Mouse (Mus musculus) layer of hippocampus, postnatal 14 days (tissue): Measurements from ENCODE around the gene Gm16253. TPM values are rescaled to one million over a fixed set of nuclear protein-coding genes. Genes with fewer than 3 reads are reported as not detected.
A peak's percentile ranks its signal among the peaks of the same experiment; 100 is the strongest.

Experiments
- DNase-seq, 2 experiments: peaks; one replicate each; pipeline ENCODE4 v3.0.0; 2021 to 2022; ENCODE audit warnings: low spot score in 2 of 2, mixed read lengths in 1 of 2
- total RNA-seq, 2 experiments: library from RNA; stranded (reverse); gene quantifications; 2 replicates each; pipeline ENCODE4 v1.2.3; 2021

The Gm16253 gene
- total RNA-seq, 2 experiments from 2014 or later = not detected

DNA sequence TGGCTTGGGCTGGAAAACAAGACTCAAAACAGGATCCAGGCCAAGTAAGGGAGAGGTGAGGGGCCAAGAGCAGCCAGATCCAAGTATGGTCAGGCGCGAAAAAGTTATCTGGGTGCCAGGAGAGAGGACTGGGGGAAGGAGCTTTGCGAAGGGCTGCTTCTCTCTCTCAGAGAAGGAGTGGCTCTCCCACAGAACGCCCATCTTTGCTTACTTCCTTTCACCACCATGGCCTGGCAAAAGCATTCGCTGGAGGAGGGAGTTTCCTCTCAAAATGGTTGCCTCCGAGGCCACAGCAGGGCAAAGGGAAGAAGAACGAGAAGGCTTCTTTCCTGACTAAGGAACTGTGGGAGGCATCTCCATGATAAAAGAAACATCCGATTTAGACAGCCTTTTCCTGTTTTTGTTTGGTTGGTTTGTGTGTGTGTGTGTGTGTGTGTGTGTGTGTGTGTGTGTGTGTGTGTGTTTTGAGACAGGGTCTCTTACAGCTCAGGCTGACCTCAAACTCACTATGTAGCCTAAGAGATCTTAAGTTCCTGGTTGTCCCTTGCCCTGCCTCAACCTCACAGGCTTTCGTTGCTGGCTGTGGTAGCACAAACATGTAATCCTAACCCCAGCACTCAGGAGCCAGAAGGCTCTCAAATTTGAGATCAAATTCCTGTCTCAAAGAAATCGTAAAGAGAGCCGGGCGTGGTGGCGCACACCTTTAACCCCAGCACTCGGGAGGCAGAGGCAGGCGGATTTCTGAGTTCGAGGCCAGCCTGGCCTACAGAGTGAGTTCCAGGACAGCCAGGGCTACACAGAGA lies 4.7 kb upstream of the Gm16253 start:
- no peak for DNase-seq

DNA sequence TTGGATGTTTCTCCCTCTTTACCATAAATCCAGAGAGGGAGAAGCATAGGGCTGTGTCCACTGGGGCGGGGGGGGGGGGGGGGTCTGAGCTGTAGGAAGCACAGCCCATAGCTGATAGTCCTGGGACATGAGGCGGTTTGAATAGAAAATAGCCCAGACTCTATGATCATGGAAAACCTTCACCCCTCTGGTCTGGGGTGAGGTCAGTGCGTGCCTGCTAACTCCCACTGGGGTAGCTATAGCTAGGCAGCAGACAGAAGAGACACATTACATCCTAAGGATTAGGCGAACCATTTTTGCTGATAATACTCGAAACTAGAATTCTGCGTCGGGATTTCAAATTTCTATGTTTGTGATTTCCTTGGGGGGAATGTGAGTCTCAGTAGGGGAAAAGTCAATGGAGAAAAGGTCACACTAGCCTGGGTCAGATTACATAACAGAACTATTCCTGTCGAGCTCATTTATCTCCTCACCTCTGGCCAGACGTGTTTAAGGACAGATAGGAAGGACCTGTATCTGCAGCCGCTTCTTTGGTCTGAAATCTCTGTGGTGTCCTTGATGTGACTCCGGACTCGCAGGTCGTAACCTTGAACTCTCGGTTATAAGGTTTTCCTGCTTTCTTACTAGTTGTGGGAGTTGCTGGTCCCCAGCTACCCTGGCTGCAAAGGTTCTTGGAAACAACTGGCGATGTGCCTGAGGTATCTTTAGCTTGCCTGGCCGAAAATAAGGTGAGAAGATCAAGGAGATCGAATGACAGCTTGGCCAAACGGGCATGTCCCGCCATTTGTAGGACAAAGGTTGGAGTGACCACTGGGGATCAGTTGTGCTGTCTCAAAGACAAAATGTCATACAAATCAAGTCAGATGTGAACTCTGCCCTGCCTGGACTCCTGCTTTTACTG lies 2.9 kb upstream of the Gm16253 start:
- no peak for DNase-seq

DNA sequence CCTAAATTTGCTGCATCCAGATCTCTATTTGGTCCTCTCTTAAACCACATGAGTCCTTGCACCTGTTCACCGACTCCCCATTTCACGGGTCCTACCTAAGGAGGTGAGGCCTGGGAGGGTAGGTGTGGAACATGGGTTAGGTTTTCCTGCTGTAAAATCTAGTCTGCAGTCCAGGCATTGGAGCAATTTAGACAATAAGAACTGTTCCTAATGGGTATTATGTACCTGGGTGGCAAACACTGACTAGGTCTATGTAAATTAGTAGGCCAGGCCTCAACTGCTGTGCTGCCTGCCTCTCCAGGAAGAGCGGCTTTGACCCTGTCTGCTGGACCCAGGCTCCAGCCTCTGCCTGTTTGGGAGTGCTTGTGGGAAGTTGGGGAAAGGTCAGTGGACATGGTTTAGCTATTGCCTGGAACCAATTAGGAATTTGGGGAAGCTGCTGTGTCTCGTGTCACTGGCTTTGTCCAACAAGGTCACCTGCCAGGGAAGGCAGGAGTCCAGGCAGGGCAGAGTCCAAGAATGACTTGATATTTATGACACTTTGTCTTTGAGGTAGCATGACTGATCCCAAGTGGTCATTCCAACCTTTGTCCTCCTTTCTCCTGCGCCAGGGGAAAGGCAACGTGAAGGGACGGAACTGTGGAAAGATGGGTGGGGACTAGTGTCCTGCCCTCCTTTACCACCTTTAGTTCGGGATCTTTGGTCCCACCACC lies 1.4 kb upstream of the Gm16253 start:
- DNase-seq = no peak

DNA sequence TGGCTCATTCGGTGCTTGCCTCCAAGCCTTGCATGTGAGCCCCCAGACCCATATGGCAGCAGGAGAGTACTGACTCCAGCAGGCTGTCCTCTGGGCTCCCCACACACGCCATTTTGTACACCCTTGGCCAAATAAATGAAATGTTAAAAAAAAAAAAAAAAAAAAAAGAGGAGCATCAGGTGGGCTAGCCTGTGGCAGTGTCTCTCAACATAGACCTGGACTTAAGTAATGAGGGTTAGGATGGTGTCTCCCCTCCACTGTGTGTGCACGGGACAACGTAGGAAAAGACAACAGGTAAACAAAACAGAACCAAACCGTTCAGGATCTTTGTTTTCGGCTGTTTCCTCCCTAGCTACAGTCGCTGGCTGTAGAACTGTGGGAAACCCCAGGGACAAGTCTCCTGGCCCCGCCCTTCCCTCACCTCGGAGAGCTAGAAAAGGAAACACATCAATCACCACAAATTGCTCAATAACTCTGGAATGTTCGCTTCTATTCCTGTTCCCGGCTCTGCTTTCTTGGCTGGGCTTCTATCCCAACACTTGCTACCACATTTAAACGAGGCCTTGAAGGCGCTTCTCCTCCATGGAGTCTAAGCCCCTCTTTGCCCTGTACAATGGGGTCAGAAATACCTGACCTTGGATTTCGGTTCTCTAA lies 652 bp upstream of the Gm16253 start:
- no peak for DNase-seq

DNA sequence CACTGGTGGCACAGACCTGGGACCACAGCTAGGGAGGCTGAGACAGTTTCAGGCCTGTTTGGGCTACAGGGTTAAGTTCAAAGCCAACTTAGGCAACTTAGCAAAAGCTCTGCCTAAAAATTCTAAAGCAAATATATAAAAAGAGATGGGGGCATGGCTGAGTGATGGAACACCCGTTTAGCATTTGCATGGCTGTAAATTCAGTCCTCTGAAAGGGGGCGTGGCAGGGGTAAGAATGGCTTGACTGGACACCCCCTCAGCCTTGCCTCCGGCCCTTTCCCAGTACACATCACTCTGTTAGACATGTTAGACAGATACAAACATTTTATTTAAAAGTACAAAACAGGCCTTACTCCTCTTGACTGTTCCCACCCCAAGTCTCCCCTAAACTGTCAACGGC lies 782 bp downstream of the Gm16253 start:
- DNase-seq = no peak

DNA sequence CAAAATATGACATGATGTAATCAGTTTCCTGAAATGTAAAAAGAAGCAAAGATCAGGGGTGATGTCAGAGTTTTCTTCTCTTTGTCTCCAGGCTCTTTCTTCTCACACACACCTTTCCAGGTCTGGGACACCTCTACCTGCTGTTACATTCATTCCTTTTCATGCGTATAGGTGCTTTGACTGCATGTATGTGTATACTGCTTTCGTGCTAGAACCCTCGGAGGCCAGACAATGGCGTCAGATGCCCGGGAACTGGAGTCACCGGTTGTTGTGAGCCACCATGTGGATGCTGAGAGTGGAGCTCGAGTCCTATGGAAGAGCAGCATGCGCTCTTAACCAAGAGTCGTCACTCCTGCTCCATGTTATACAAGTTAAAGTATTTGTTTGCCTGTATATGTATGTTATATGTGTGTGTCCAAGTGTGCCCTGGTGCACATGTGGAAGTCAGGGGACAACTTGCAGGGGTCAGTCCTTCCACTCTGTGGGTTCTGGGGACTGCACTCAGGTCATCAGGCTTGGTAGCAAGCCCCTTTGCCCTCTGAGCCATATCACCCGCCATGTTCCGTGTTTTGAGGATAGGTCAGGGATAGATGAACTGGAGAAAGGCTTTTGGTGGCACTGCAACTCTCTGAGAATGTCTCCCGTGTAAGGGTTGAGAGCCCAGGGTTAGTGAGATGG lies 1.9 kb downstream of the Gm16253 start:
- DNase-seq = no peak

DNA sequence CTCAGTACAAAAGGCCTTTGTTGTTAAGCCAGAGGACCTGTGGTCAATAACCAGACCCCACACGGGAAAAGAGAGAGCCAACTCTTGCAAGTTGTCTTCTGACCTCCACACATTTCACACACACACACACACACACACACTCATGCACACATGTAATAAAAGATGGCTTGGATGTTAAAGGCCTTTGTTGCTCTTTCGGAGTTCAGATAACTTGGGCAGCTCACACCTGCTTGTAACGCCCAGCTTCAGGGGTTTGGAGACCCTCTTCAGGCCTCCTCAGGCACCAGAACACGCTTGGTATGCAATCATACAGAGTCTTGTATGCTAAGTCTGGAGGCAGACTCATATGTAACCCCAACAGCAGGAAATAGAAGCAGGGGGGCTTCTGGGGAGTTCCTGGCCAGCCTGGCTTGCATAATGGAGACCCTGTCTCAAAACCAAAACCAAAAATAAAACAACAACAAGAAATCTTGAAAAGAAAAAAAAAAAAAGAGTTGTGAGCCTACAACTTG lies 2.5 kb downstream of the Gm16253 start:
- no peak for DNase-seq

DNA sequence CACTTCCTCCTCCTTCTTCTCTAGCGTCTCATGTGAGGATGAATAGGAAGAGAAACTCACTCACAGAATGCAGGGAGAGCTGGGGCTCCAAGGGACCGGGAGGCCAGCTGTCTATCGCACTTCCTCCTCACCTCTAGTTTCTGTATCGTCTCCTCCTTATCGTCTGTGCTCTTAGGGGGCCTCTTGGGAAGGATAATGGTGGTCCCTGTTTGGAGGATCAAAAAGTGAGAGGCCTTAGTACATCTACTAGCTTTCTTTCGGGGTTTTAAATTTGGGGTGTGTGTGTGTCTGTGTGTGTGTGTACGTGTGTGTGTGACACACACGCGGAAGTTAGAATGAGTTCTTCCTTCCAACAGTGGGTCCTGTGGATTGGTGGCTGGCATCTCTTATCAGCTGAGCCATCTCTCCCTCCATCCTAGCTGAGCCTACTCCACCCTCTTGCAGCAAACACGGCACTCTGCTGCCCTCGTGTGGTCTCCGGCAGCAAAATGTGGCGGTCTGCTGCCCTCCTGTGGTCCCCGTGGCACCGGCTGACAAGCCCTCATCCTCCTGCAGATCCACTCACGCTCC lies 3.2 kb downstream of the Gm16253 start:
- peak; percentile 94 for DNase-seq

- no peak for DNase-seq
These were observed 4.4 kb downstream of the Gm16253 start for GRCm38 (mm10) chr3:96581141-96581540.

DNA sequence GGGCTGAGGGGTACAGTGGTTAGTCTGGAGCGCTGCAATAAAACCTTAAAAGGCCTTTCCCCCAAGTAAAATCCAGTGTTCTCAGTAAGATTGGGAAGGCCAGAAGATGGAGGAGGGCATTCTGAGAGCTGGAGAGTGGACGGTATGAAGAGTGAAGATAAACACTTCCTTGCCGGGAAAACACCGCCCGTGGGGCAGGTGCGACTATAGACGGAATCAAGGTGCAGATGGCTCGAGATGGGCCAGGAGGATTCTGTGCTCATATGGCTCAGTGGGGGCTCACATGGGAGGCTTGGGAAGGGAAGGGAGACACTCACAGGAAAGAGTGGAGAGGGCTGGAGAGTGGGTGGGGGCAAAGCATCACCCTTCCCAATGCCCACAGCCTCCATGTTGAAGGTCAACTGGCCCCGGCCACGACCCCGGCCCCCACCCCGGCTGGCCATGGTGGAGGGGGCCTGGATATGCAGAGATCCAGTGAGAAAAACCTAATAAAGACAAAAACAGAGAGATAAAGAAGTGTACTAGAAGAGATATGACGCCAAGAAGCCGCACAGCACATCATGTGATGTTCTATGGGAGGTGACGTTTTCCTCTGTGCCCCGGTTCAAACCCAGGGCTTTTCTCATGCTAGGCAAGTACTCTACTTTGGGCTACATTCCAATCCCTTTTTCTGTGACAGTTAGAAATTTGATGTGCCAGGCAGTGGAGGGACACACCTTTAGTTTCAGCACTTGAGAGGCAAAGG lies 5.2 kb downstream of the Gm16253 start:
- no peak for DNase-seq

GRCm38 (mm10) chr3:96583386-96583785 lies 6.6 kb downstream of the Gm16253 start:
- no peak for DNase-seq

DNA sequence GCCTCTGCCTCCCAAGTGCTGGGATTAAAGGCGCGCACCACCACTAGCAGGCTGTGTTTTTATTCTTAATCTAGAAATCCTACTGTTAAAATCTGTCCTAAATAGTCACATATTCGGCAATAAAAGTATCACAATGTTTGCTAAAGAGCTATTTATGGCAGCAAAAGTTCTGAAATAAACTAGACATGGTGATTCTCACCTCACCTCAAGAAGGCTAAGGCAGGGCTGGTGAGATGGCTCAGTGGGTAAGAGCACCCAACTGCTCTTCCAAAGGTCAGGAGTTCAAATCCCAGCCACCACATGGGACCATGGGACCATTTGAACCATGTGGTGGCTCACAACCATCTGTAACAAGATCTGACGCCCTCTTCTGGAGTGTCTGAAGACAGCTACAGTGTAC lies 13.9 kb downstream of the Gm16253 start:
- no peak for DNase-seq

GRCm38 (mm10) chr3:96593374-96593773 lies 16.6 kb downstream of the Gm16253 start:
- DNase-seq = no peak

DNA sequence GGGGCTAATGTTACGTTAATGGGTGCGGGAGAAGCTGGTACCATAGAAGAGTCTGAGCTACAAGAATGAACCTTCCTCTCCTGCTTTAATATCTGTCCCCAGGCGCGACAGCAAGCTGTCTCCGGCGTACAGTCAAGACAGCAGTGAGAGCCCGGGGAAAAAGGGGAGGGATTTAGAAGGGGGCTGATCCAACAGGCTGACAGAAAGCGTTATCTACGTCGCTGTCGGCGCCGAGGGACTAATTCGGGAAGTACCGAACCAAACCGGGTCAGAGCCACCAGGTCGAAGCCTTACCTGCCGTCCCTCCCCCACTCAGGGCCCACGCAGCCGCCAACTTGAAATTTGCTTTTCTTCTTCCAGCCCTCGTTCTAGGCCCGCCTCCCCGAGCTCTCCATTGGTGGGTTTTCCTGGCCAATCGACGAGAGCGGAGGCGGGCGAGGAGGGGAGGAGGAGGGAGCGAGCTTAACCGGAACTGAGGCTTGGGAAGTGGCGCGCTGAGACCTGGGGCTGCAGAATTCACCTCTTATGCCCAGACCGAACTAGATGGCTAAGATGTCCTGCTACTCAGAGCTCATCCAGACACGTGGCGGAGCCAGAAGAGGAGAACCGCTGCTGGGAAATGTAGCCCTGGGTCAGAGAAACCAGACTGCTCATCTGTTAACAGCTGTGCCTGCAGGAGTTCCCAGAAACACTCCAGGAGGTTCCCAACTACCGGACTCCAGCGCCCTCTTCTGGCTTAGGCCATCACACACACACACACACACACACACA lies 17.2 kb downstream of the Gm16253 start, which contains the start of gene Polr3gl:
Polr3gl (minus strand) TSS at position 392 of the 771 bp plus-strand sequence.
- peak; percentile 94 to 95 for DNase-seq

DNA sequence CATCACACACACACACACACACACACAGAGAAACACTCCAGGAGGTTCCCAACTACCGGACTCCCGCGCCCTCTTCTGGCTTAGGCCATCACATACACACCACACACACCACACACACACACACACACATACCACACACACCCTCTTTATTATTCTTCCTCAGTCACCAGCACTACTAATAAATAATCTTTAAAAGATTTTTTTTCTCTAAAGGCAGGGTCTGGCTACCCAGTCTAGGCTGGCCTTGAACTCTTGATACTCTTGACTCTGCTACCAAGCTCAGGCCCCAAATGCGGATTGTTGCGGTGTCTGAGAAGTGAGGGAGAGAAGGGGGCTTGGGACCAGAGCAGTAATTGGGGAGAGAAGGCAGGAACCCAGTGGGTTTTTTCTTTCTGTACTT lies 18.1 kb downstream of the Gm16253 start:
- DNase-seq = no peak

GRCm38 (mm10) chr3:96595661-96596060 lies 18.9 kb downstream of the Gm16253 start:
- DNase-seq = peak in 1 of 2 experiments; percentile 45

DNA sequence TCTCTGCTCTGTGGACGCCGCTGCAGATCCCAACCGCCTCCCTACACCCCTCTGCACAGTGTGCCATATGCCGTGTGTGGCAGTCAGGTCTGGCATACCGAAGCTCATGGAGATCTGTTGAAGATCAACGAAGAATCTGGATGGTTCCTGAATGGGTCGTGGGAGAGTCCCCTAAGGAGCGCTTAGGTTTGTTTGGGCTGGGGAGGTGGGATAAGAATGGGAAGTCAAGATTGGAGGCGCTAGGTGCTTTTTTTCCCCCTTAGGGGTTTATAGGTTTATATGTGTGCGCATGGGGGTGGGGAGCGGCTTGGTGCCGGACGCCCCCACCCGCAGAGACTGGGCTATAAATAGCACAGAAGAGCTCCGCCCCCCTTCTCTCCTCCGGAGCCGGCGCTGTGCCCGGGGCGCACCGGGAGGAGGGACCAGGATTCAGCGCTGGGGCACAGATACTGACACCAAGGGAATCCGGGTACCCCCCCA lies 19.5 kb downstream of the Gm16253 start, which contains the start of gene Ankrd34a:
Ankrd34a (plus strand) TSS at position 409 of the 480 bp plus-strand sequence.
- DNase-seq = peak; percentile 73 to 75

DNA sequence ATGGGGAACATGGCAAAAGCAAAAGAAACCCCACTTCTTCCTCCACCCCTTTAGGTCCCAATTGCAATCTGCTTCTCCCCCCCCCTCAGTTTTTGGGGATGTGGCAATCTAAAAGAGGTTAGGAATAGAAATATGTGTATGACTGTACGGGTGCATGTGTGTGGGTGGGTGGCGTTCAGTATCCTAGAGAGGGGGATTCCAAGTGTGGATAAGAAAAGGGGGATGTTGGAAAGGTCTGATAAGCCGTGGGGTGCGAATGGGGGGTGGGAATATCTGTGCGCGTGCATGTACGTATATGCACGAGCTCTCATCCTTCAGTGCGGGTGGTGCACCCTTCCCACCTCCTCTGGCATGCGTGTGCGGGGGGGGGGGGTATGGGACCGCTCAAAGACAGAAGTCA lies 20.1 kb downstream of the Gm16253 start:
- DNase-seq = no peak
